Mouse (Mus musculus): ENCODE data around the gene Pde4d. TPM values are rescaled to one million over a fixed set of nuclear protein-coding genes. Genes with fewer than 3 reads are reported as not detected.

Pde4d gene
- polyA plus RNA-seq, 1 experiment from 2014 or later: 9.8 TPM

DNA sequence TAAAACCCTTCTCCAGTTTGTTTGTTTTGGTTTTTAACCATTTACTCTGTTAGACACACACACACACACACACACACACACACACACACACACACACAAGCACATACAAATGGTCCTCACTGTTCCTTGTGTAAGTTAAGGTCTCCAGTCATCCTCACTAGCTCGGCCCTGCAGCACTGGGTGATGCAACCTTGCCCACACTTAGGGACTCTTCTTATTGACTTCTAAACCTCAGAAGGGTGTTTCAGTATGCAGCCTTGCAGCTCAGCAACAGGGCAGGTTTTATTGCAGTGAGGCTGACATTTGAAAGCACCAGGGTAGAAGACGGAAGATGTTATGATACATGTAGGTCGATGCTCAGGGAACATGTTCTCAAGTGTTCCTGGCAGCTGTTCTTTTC is 1379.7 kb downstream of the Pde4d start:
- H3K4me1 ChIP-seq: peaks cover 7% of the 10 kb centered on the region
- H3K36me3 ChIP-seq (replicated peaks): no peaks in the 10 kb centered on the region
- H3K27me3 ChIP-seq (ENCODE audit: poor library complexity, severe bottlenecking): no peaks in the 10 kb centered on the region
- 92% methylated on average over 3 of the region's 3 CpGs for WGBS
- no peak for DNase-seq (ENCODE audit: extremely low spot score, low spot score)
- H3K9me3 ChIP-seq: no peaks in the 10 kb centered on the region
- no peak overlapping the region for H3K27ac ChIP-seq
- no peak overlapping the region for H3K4me3 ChIP-seq

DNA sequence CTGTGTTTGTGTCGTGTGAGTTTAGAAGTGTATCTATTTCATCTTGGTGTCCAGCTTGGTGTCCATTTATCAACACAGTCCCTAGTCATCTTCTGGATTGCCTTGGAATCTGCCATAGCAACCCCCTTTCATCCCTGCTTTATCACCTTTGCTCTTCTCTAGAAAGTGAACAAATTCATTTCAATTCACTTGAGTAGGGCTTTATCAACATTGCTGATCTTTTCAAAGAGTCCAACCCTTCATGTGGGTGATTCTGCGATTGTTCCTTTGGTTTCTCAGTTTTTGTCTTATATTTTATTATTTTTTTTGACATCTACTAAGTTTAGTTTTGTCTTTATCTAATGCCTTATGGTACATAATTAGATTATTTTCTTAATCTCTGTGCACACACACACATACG is 1385.2 kb downstream of the Pde4d start:
- Histone ChIP-seq H3K27me3 (ENCODE audit: poor library complexity, severe bottlenecking) (no peaks in the 10 kb centered on the region), H3K27ac (no peak overlapping the region), H3K4me1 (0 out of 2 replicates have a peak, but pooled peaks cover under 1% of the 10 kb centered on the region), H3K36me3 (replicated peaks) (no peaks in the 10 kb centered on the region), H3K4me3 (no peak overlapping the region), H3K9me3 (no peaks in the 10 kb centered on the region)
- WGBS: 91% methylated on average over 3 of the region's 3 CpGs
- DNase-seq (ENCODE audit: extremely low spot score, low spot score): no peak

DNA sequence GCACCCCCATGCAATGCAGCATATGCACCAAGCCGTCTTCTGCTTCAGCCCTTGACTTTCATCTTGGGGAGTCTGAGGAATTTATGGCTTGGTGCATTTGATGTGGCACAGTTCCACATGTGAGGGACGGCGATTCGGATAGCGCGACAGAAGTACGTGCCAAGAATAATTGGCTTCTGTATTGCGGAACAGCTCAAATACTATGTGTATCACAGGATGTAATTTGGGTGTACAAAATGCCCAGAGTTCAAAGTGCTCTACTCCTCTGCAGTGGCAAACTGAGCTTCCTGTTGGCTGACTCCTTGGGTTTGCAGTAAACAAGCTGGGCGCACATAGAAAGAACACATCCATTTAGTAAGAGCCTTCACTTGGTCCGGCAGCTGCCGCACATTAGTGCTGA is 1387.7 kb downstream of the Pde4d start:
- Histone ChIP-seq H3K27me3 (ENCODE audit: poor library complexity, severe bottlenecking) (no peaks in the 10 kb centered on the region), H3K4me1 (peaks cover 7% of the 10 kb centered on the region; the same call in 1 of the 2 replicates), H3K9me3 (no peaks in the 10 kb centered on the region), H3K27ac (no peak overlapping the region), H3K36me3 (replicated peaks) (no peaks in the 10 kb centered on the region), H3K4me3 (no peak overlapping the region)
- DNase-seq (ENCODE audit: extremely low spot score, low spot score): no peak
- 95% methylated on average over 11 of the region's 11 CpGs for WGBS

DNA sequence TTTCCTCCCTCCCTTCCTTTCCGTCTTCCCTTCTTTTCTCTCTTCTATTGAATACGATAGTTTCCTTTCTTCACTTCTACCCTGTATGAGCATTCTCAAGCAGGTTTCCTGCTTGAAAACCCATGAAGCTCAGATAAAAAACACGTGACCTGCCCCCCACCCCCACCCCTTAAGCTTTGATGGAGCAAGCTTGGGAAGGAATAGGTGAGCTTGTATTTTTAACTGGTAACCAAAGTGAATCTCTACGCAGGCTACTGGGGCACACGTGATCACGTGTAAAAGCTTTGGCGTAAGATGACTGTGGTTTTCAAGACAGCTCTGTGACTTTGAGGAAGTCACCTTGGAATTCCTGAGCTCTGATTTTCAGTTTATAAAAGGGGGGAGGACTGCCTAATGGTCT is 1388.2 kb downstream of the Pde4d start:
- 90% methylated on average over 7 of the region's 7 CpGs for WGBS
- no peak for DNase-seq (ENCODE audit: extremely low spot score, low spot score)
- Histone ChIP-seq H3K27me3 (ENCODE audit: poor library complexity, severe bottlenecking) (no peaks in the 10 kb centered on the region), H3K4me3 (no peak overlapping the region), H3K27ac (no peak overlapping the region), H3K9me3 (no peaks in the 10 kb centered on the region), H3K4me1 (peaks cover 7% of the 10 kb centered on the region; the same call in 1 of the 2 replicates), H3K36me3 (replicated peaks) (no peaks in the 10 kb centered on the region)

DNA sequence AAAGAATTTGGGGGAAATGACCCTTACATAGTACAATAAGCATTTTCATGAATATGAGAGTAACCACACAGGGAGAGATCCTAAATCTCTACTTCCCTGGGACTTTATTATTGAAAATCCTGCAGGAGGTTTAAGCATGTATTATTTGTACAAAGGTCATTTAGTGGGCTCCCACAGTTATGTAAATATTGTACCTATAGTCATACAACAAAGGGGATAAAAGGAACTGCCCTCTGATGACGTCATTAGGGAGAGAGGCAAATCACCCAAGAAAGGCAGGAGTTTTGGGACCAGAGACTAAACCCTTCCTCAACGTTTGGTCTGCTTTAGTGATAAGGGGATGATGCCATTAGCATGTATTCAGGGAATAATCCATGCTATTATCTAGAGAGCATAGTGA is 1390.5 kb downstream of the Pde4d start:
- 14% methylated on average over 2 of the region's 2 CpGs for WGBS
- H3K4me1 ChIP-seq: peaks cover 7% of the 10 kb centered on the region; the same call in 1 of the 2 replicates
- no peaks in the 10 kb centered on the region for H3K36me3 ChIP-seq (replicated peaks)
- DNase-seq (ENCODE audit: extremely low spot score, low spot score): no peak
- H3K4me3 ChIP-seq: no peak overlapping the region
- H3K27ac ChIP-seq: no peak overlapping the region
- H3K27me3 ChIP-seq (ENCODE audit: poor library complexity, severe bottlenecking): no peaks in the 10 kb centered on the region
- no peaks in the 10 kb centered on the region for H3K9me3 ChIP-seq

DNA sequence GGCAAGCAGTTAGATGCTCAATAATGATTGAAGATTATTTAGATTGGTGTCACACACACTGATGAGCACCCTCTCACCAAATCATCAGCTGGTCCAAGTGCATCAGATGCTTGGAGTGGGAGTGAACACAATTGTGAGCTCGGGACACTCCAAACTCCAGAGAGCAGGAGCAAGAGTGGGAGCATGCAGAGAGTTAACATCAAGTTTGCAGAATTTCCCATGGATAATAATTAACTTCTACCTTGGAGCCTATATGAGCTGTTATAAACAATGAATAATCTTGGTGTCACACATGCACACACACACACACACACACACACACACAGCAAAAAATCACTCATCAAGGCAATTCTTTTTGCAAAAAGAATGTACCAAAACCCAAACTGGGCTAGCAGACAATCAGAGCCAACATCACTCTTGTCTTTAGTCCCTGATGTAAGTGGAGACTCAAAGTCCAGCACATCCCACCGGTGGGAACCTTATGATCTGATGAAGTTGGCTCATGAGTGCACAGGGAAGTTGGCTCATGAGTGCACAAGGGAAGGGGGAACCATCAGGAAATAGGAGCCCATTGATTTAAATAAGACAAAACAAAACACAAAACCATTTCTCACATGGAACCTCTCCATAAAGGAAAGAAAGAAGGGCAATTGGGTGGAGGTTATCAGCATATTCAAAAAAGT is 1391.5 kb downstream of the Pde4d start:
- no peak for DNase-seq (ENCODE audit: extremely low spot score, low spot score)
- Histone ChIP-seq H3K4me1 (peaks cover 7% of the 10 kb centered on the region; the same call in 1 of the 2 replicates), H3K36me3 (replicated peaks) (no peaks in the 10 kb centered on the region), H3K27ac (no peak overlapping the region), H3K27me3 (ENCODE audit: poor library complexity, severe bottlenecking) (no peaks in the 10 kb centered on the region), H3K9me3 (no peaks in the 10 kb centered on the region), H3K4me3 (no peak overlapping the region)
- 78% methylated on average over 2 of the region's 2 CpGs for WGBS

DNA sequence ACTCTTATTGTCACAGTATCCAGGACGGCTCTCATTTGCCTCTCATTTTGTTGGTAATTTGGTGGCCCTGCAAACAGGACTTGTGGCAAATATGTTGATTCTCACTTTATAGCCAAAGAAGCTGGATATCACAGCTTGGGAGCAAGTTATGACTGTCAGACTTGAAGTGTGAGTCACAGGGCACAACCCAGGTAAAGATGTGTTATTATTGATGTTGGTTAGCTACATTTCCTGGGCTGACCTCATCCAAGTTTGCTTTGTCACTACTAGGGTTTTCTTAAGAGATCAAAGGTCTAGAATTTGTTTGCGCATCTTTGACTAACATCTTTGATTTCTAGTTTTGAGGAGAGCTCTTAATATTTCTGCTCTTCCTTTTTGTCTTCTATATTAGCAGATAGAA is 1393.2 kb downstream of the Pde4d start:
- Histone ChIP-seq H3K4me3 (no peak overlapping the region), H3K36me3 (replicated peaks) (no peaks in the 10 kb centered on the region), H3K27ac (no peak overlapping the region), H3K9me3 (no peaks in the 10 kb centered on the region), H3K4me1 (peaks cover 7% of the 10 kb centered on the region; the same call in 1 of the 2 replicates), H3K27me3 (ENCODE audit: poor library complexity, severe bottlenecking) (no peaks in the 10 kb centered on the region)
- DNase-seq (ENCODE audit: extremely low spot score, low spot score): no peak
- 92% methylated on average over 2 of the region's 2 CpGs for WGBS

DNA sequence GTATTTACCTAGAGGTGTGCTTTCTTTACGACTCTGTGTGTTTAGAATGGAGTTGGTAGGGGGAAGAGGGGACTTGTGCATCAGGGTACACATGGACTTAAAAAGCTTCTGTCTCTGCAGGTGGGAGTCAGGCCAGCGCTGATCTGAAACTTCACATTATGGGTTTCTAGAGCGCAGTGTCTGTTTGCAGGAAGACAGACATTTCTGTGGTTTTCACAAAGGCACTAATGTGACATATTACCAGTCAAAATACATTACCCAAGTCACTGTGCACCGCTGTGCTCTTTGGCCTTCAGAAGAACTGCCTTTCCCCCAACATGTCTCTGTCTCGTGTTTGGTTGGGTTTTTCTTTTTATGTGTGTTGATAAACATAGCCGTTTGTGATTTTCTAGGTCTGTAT is 1395.1 kb downstream of the Pde4d start:
- Histone ChIP-seq H3K9me3 (no peaks in the 10 kb centered on the region), H3K27me3 (ENCODE audit: poor library complexity, severe bottlenecking) (no peaks in the 10 kb centered on the region), H3K27ac (no peak overlapping the region), H3K36me3 (replicated peaks) (no peaks in the 10 kb centered on the region), H3K4me3 (no peak overlapping the region), H3K4me1 (peaks cover 7% of the 10 kb centered on the region; the same call in 1 of the 2 replicates)
- DNase-seq (ENCODE audit: extremely low spot score, low spot score): no peak
- WGBS: 91% methylated on average over 6 of the region's 6 CpGs

DNA sequence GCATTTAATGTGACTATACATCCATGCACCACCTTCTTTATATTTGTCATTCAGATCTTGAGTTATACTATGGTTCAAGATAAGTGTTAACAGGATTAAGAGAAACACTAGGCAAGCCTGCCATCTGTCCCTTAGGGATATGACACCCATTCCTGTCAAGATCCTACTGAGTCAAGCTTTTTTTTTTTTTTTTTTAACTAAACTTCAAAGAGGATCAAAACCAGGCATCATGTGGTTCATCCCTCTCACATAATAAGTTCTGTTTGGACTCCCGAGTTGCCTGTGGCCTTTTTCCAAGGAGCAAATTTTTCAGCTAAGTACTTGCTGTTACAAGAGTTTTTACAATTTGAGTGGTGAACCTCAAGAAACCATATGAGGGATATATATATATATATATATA is 1414.1 kb downstream of the Pde4d start:
- 85% methylated on average over 1 of the region's 1 CpGs for WGBS
- no peak for DNase-seq (ENCODE audit: extremely low spot score, low spot score)

DNA sequence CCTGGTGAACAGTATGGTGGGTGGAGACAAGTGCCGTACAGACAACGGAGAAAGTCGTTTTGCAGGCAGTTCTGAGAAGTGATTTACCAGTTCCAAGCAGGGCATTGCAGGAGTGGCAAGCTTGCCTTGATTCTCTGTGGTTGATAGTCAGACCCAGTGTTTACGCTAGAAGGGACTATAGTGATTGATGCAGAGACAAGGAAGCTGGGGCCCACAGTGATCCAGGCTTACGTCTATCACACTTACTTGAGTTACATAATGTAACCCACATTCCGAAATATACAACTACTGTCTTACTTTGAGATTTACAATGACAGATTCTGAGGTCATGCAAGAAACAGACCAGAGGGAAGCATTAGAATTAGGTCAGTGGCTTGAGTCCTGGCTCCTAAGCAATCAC is 1414.6 kb downstream of the Pde4d start:
- H3K4me3 ChIP-seq: no peak overlapping the region
- H3K36me3 ChIP-seq (replicated peaks): no peaks in the 10 kb centered on the region
- H3K9me3 ChIP-seq: no peaks in the 10 kb centered on the region
- no peaks in the 10 kb centered on the region for H3K27me3 ChIP-seq (ENCODE audit: poor library complexity, severe bottlenecking)
- WGBS: 89% methylated on average over 6 of the region's 6 CpGs
- H3K4me1 ChIP-seq: no peaks in the 10 kb centered on the region
- no peak for DNase-seq (ENCODE audit: extremely low spot score, low spot score)
- no peak overlapping the region for H3K27ac ChIP-seq

More for the DNA sequence above, 1414.1 kb downstream of the Pde4d start:
- Histone ChIP-seq H3K4me1 (no peaks in the 10 kb centered on the region), H3K9me3 (no peaks in the 10 kb centered on the region), H3K4me3 (no peak overlapping the region), H3K27ac (no peak overlapping the region), H3K27me3 (ENCODE audit: poor library complexity, severe bottlenecking) (no peaks in the 10 kb centered on the region), H3K36me3 (replicated peaks) (no peaks in the 10 kb centered on the region)

DNA sequence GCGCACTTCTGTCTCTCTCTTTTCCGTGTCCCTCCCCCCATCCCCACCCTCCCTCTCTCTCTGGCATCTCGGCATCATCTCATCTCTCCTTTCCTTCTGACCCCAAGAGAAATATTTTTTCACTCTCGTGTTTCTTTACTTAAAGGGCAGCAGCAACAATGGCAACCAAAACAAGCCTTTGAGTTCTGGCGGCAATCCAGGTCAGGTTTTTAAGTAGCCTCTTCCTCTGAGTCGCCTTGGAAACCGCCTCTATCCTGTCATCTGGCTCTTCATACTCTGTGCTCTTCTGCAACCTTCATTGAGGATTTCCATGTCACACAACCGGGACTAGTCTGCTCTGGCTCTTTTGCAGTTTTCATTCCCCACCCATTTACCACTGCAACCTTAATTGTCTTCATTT is 1430.6 kb downstream of the Pde4d start:
- Histone ChIP-seq H3K9me3 (no peaks in the 10 kb centered on the region), H3K36me3 (replicated peaks) (no peaks in the 10 kb centered on the region), H3K27ac (no peak overlapping the region), H3K4me3 (no peak overlapping the region), H3K4me1 (no peaks in the 10 kb centered on the region), H3K27me3 (ENCODE audit: poor library complexity, severe bottlenecking) (no peaks in the 10 kb centered on the region)
- WGBS: 75% methylated on average over 8 of the region's 8 CpGs
- no peak for DNase-seq (ENCODE audit: extremely low spot score, low spot score)

DNA sequence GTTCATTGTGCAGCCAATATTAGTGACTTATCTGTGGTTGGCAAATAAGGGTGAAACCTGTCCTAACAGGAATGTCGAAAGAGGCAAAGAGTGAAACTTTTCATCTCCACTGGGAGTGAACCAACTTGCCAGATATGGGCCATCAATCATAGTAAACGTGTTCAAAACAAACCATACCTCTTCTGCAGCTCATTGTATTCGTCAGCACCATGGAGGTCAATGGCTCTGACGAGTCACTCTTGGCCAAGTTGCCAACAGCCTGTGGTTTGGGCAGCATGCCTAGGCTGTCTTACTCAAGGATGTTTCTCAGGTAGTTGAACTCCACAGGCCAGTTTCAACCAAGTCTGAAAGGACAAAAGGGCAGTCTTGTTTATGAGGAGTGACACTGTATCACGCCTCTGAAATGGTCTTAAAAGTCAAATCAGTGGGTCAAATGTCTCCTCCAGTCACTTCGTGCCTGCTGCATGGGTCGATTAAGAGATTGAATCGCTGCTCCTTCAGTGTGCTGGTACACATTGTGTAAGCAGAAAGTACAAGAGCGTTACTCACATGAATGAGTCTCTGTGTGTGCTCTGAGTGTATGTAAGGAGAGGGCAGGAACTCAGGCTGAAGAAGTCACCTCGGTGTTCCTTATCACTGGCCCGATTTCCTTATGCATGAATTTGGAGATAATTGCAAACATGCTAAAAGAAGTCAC is 1431.6 kb downstream of the Pde4d start:
- DNase-seq (ENCODE audit: extremely low spot score, low spot score): no peak
- no peaks in the 10 kb centered on the region for H3K36me3 ChIP-seq (replicated peaks)
- H3K4me3 ChIP-seq: no peak overlapping the region
- H3K4me1 ChIP-seq: no peaks in the 10 kb centered on the region
- H3K27me3 ChIP-seq (ENCODE audit: poor library complexity, severe bottlenecking): no peaks in the 10 kb centered on the region
- no peaks in the 10 kb centered on the region for H3K9me3 ChIP-seq
- no peak overlapping the region for H3K27ac ChIP-seq
- WGBS: 90% methylated on average over 11 of the region's 11 CpGs

DNA sequence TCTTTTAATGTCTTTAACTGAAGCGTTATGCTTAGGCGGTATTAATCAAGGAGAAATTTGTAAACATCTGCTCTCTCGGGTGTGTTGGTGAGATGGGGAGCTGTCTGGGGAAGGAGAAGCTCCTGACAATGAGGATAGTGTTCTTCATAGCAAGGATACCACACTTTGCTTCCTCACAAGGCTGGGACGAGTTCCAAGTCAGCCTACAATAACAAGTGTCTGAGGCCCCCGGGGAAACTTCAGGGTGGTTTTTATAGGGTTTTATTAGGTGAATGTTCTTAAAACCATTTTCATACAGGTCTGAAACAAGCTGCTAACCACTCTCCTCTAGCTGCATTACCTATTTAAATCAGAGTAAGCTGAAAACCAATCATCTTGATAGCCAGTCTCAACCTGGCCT is 1433.9 kb downstream of the Pde4d start:
- Histone ChIP-seq H3K27me3 (ENCODE audit: poor library complexity, severe bottlenecking) (no peaks in the 10 kb centered on the region), H3K9me3 (no peaks in the 10 kb centered on the region), H3K4me3 (no peak overlapping the region), H3K27ac (no peak overlapping the region), H3K36me3 (replicated peaks) (no peaks in the 10 kb centered on the region), H3K4me1 (no peaks in the 10 kb centered on the region)
- DNase-seq (ENCODE audit: extremely low spot score, low spot score): no peak
- 87% methylated on average over 5 of the region's 5 CpGs for WGBS

Data from forebrain, embryonic 10.5 days (tissue).